Mouse (Mus musculus): ENCODE results near the gene Susd3. TPM values are rescaled to one million over a fixed set of nuclear protein-coding genes. Genes with fewer than 3 reads are reported as not detected.

The Susd3 gene
- polyA plus RNA-seq, 1 experiment from 2014 or later = 1.2 TPM

GRCm38 (mm10) chr13:49190876-49191672 lies 57.4 kb downstream of the Susd3 start:
- no peaks in the 10 kb centered on the region for H3K36me3 ChIP-seq (ENCODE audit: control insufficient read depth, insufficient read depth, low read length)
- no peak overlapping the region for H3K4me3 ChIP-seq (ENCODE audit: low read depth, low read length)
- no peak overlapping the region for H3K27ac ChIP-seq (replicated peaks; ENCODE audit: low read depth, low read length)
- no peaks in the 10 kb centered on the region for H3K27me3 ChIP-seq (ENCODE audit: control insufficient read depth, insufficient read depth, low read length)
- ATAC-seq (ENCODE audit: insufficient number of reproducible peaks, low FRiP score, low TSS enrichment, low read depth) (no peak), DNase-seq (ENCODE audit: low spot score) (no peak)
- no peak overlapping the region for H3K4me2 ChIP-seq (ENCODE audit: low read depth, severe bottlenecking)
- no peaks in the 10 kb centered on the region for H3K9me3 ChIP-seq (ENCODE audit: control insufficient read depth, low read length)
- no peak overlapping the region for H3K9ac ChIP-seq (ENCODE audit: low read length)
- 83% methylated on average over 7 of the region's 7 CpGs for WGBS
- H3K4me1 ChIP-seq (ENCODE audit: control insufficient read depth, insufficient read depth, low read length) = peaks cover 19% of the 10 kb centered on the region

GRCm38 (mm10) chr13:49189970-49190870 lies 58.3 kb downstream of the Susd3 start:
- H3K4me1 ChIP-seq (ENCODE audit: control insufficient read depth, insufficient read depth, low read length) = peaks cover 19% of the 10 kb centered on the region
- no peak overlapping the region for H3K27ac ChIP-seq (replicated peaks; ENCODE audit: low read depth, low read length)
- H3K4me3 ChIP-seq (ENCODE audit: low read depth, low read length) = no peak overlapping the region
- H3K27me3 ChIP-seq (ENCODE audit: control insufficient read depth, insufficient read depth, low read length) = no peaks in the 10 kb centered on the region
- H3K36me3 ChIP-seq (ENCODE audit: control insufficient read depth, insufficient read depth, low read length) = no peaks in the 10 kb centered on the region
- H3K9me3 ChIP-seq (ENCODE audit: control insufficient read depth, low read length) = no peaks in the 10 kb centered on the region
- ATAC-seq (ENCODE audit: insufficient number of reproducible peaks, low FRiP score, low TSS enrichment, low read depth) (no peak), DNase-seq (ENCODE audit: low spot score) (no peak)
- no peak overlapping the region for H3K4me2 ChIP-seq (ENCODE audit: low read depth, severe bottlenecking)
- H3K9ac ChIP-seq (ENCODE audit: low read length) = no peak overlapping the region
- 75% methylated on average over 12 of the region's 12 CpGs for WGBS

GRCm38 (mm10) chr13:49188966-49189360 lies 59.5 kb downstream of the Susd3 start:
- H3K9ac ChIP-seq (ENCODE audit: low read length) = no peak overlapping the region
- H3K27me3 ChIP-seq (ENCODE audit: control insufficient read depth, insufficient read depth, low read length) = no peaks in the 10 kb centered on the region
- H3K4me1 ChIP-seq (ENCODE audit: control insufficient read depth, insufficient read depth, low read length) = peaks cover 19% of the 10 kb centered on the region
- ATAC-seq (ENCODE audit: insufficient number of reproducible peaks, low FRiP score, low TSS enrichment, low read depth) (no peak), DNase-seq (ENCODE audit: low spot score) (no peak)
- no peak overlapping the region for H3K4me3 ChIP-seq (ENCODE audit: low read depth, low read length)
- WGBS = 42% methylated on average over 2 of the region's 2 CpGs
- H3K27ac ChIP-seq (replicated peaks; ENCODE audit: low read depth, low read length) = no peak overlapping the region
- H3K9me3 ChIP-seq (ENCODE audit: control insufficient read depth, low read length) = no peaks in the 10 kb centered on the region
- no peak overlapping the region for H3K4me2 ChIP-seq (ENCODE audit: low read depth, severe bottlenecking)
- H3K36me3 ChIP-seq (ENCODE audit: control insufficient read depth, insufficient read depth, low read length) = no peaks in the 10 kb centered on the region

GRCm38 (mm10) chr13:49188219-49188965 lies 60.1 kb downstream of the Susd3 start:
- Histone ChIP-seq H3K9ac (ENCODE audit: low read length) (no peak overlapping the region), H3K4me1 (ENCODE audit: control insufficient read depth, insufficient read depth, low read length) (peaks cover 19% of the 10 kb centered on the region), H3K27ac (replicated peaks; ENCODE audit: low read depth, low read length) (no peak overlapping the region), H3K9me3 (ENCODE audit: control insufficient read depth, low read length) (no peaks in the 10 kb centered on the region), H3K4me3 (ENCODE audit: low read depth, low read length) (peak overlapping the region; percentile 72), H3K4me2 (ENCODE audit: low read depth, severe bottlenecking) (peak overlapping the region; percentile 100), H3K27me3 (ENCODE audit: control insufficient read depth, insufficient read depth, low read length) (no peaks in the 10 kb centered on the region), H3K36me3 (ENCODE audit: control insufficient read depth, insufficient read depth, low read length) (no peaks in the 10 kb centered on the region)
- DNase-seq (ENCODE audit: low spot score) = peak; percentile 54
- peak; percentile 21 for ATAC-seq (ENCODE audit: insufficient number of reproducible peaks, low FRiP score, low TSS enrichment, low read depth)
- 20% methylated on average over 15 of the region's 15 CpGs for whole genome bisulfite sequencing

- Histone ChIP-seq H3K4me1 (ENCODE audit: control insufficient read depth, insufficient read depth, low read length) (peaks cover 19% of the 10 kb centered on the region), H3K9me3 (ENCODE audit: control insufficient read depth, low read length) (no peaks in the 10 kb centered on the region), H3K4me3 (ENCODE audit: low read depth, low read length) (peak within 1 kb of the TSS; percentile 72), H3K4me2 (ENCODE audit: low read depth, severe bottlenecking) (peak within 1 kb of the TSS; percentile 100), H3K27me3 (ENCODE audit: control insufficient read depth, insufficient read depth, low read length) (no peaks in the 10 kb centered on the region), H3K9ac (ENCODE audit: low read length) (peak within 1 kb of the TSS; percentile 66), H3K36me3 (ENCODE audit: control insufficient read depth, insufficient read depth, low read length) (no peaks in the 10 kb centered on the region), H3K27ac (replicated peaks; ENCODE audit: low read depth, low read length) (0 out of 2 replicates have a peak within 1 kb of the TSS, but pooled peaks have one; percentile 14)
- under 1% methylated on average over 73 of the region's 87 CpGs for WGBS
- DNase-seq (ENCODE audit: low spot score) (peak; percentile 83), ATAC-seq (ENCODE audit: insufficient number of reproducible peaks, low FRiP score, low TSS enrichment, low read depth) (peak; percentile 88)
These were observed 61.0 kb downstream of the Susd3 start, which contains the start of gene Ninj1 for GRCm38 (mm10) chr13:49187288-49188218. TSS of gene Ninj1 (plus strand) at chr13:49187485.

GRCm38 (mm10) chr13:49186798-49187287 lies 61.7 kb downstream of the Susd3 start:
- DNase-seq (ENCODE audit: low spot score) = no peak
- no peaks in the 10 kb centered on the region for H3K27me3 ChIP-seq (ENCODE audit: control insufficient read depth, insufficient read depth, low read length)
- peak overlapping the region; percentile 65 for H3K9ac ChIP-seq (ENCODE audit: low read length)
- 0 out of 2 replicates have a peak overlapping the region, but pooled peaks have one; percentile 14 for H3K27ac ChIP-seq (replicated peaks; ENCODE audit: low read depth, low read length)
- no peaks in the 10 kb centered on the region for H3K36me3 ChIP-seq (ENCODE audit: control insufficient read depth, insufficient read depth, low read length)
- H3K4me1 ChIP-seq (ENCODE audit: control insufficient read depth, insufficient read depth, low read length) = peaks cover 19% of the 10 kb centered on the region
- H3K4me3 ChIP-seq (ENCODE audit: low read depth, low read length) = peak overlapping the region; percentile 72; the same call in 1 of the 2 replicates
- peak overlapping the region; percentile 100; the same call in 1 of the 2 replicates for H3K4me2 ChIP-seq (ENCODE audit: low read depth, severe bottlenecking)
- no peaks in the 10 kb centered on the region for H3K9me3 ChIP-seq (ENCODE audit: control insufficient read depth, low read length)
- no peak; the same call in 1 of the 2 replicates for ATAC-seq (ENCODE audit: insufficient number of reproducible peaks, low FRiP score, low TSS enrichment, low read depth)
- WGBS = 26% methylated on average over 11 of the region's 11 CpGs

GRCm38 (mm10) chr13:49183646-49184045 lies 64.9 kb downstream of the Susd3 start:
- Histone ChIP-seq H3K27me3 (ENCODE audit: control insufficient read depth, insufficient read depth, low read length) (no peaks in the 10 kb centered on the region), H3K9me3 (ENCODE audit: control insufficient read depth, low read length) (no peaks in the 10 kb centered on the region), H3K4me1 (ENCODE audit: control insufficient read depth, insufficient read depth, low read length) (peaks cover 15% of the 10 kb centered on the region), H3K4me3 (ENCODE audit: low read depth, low read length) (no peak overlapping the region), H3K27ac (replicated peaks; ENCODE audit: low read depth, low read length) (no peak overlapping the region), H3K4me2 (ENCODE audit: low read depth, severe bottlenecking) (no peak overlapping the region), H3K9ac (ENCODE audit: low read length) (peak overlapping the region; percentile 17; the same call in 1 of the 2 replicates), H3K36me3 (ENCODE audit: control insufficient read depth, insufficient read depth, low read length) (no peaks in the 10 kb centered on the region)
- WGBS = 53% methylated on average over 5 of the region's 5 CpGs
- DNase-seq (ENCODE audit: low spot score) = no peak
- ATAC-seq (ENCODE audit: insufficient number of reproducible peaks, low FRiP score, low TSS enrichment, low read depth) = no peak
